Mouse (Mus musculus): ENCODE results near the gene Leo1. TPM values are rescaled to one million over a fixed set of nuclear protein-coding genes. Genes with fewer than 3 reads are reported as not detected.

Leo1 gene
- polyA plus RNA-seq, 1 experiment: 25.4 TPM

DNA sequence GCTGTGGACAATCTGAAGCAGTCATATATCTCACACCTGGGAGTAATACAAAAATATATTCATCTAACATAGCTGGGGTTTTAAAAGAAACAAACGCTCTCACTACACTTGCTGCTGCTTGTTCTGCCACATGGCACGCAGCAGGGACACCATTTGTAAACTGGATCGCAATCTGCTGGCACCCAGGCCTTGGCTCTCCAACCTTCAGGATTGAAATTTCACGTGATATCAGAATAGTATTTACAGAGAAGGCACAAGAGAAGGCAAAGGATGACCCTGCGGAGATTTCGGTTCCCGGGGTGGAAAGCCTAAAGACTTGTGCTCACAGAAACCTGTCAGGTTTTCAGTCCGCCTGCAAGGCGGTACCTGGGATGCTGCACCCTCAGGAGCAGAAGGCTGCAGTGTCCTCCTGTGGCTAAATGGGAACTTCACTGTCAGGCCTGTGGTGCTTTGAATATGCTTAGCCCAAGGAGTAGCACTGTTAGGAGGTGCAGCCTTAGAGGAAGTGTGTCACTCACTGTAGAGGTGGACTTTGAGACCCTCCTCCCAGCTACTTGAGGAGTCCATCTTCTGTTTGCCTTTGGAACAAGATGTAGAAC, 53.2 kb downstream of the Leo1 start:
- H3ac ChIP-seq (ENCODE audit: control insufficient read depth, insufficient read length): no peak overlapping the region
- H3K79me2 ChIP-seq (ENCODE audit: control insufficient read depth, insufficient read depth): no peaks in the 10 kb centered on the region
- TF ChIP-seq TCF12 (IDR thresholded peaks at IDR 0.05; ENCODE audit: insufficient read depth, poor library complexity, severe bottlenecking): no peak
- TF ChIP-seq POLR2A (IDR thresholded peaks at IDR 0.05; ENCODE audit: insufficient read length, low read depth): no peak
- no peak overlapping the region for H3K4me3 ChIP-seq
- no peaks in the 10 kb centered on the region for H3K27me3 ChIP-seq (ENCODE audit: control insufficient read depth, insufficient read depth, insufficient read length)
- peaks cover 4% of the 10 kb centered on the region for H3K36me3 ChIP-seq (ENCODE audit: control insufficient read depth, insufficient read depth)
- H3K4me2 ChIP-seq (ENCODE audit: low read depth): no peak overlapping the region

DNA sequence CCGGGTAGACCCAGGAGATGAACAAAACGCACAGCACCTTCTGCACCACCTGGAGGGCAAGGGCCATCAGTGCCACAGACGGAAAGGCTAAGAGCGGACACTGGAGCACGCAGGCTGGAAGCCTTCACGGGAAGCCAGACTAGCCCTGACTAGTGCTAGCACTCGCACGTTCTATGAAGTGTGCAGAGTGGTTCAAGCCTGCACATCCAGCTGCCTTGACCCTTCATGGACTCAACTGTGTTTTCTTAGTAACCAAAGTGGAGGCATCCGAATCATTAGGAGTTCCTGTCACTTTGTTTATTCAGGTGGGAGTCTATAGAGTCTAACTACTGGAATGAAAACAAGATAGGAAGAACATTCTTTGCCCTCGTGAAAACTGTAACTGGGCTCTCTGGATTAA, 54.6 kb downstream of the Leo1 start:
- H3K36me3 ChIP-seq (ENCODE audit: control insufficient read depth, insufficient read depth): peaks cover 6% of the 10 kb centered on the region
- no peak overlapping the region for H3K4me2 ChIP-seq (ENCODE audit: low read depth)
- no peak overlapping the region for H3ac ChIP-seq (ENCODE audit: control insufficient read depth, insufficient read length)
- no peaks in the 10 kb centered on the region for H3K27me3 ChIP-seq (ENCODE audit: control insufficient read depth, insufficient read depth, insufficient read length)
- no peak overlapping the region for H3K4me3 ChIP-seq
- no peaks in the 10 kb centered on the region for H3K79me2 ChIP-seq (ENCODE audit: control insufficient read depth, insufficient read depth)
- TF ChIP-seq E2F4 (IDR thresholded peaks at IDR 0.05; ENCODE audit: insufficient read depth) (no peak), POLR2AphosphoS2 (IDR thresholded peaks at IDR 0.05; ENCODE audit: insufficient read length, low read depth) (peak; percentile 45), MYOG (IDR thresholded peaks at IDR 0.05; ENCODE audit: control insufficient read depth in 1 of 3, insufficient read depth in 1 of 3, insufficient read length in 2 of 3, low read depth in 2 of 3) (no peak)

DNA sequence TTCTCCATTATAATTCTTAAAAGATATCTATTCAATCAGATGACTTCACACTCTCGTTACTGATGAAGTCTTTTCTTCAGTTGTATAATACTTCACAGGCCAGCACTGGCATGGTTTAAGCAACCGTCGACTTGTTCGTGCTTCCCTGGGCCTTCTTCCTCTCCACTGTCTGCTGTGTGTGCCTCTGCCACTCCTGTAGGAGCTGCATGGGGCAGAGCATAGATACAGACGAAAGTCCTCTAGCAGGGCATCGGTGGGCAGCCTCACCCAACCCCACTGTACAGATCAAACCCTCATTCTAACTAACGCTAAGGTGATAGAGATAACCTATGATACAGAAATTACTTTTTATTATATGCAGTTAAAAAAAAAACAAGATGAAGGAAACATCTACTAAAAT, 57.2 kb downstream of the Leo1 start:
- no peak overlapping the region for H3K4me2 ChIP-seq (ENCODE audit: low read depth)
- no peak overlapping the region for H3ac ChIP-seq (ENCODE audit: control insufficient read depth, insufficient read length)
- H3K79me2 ChIP-seq (ENCODE audit: control insufficient read depth, insufficient read depth): no peaks in the 10 kb centered on the region
- H3K4me3 ChIP-seq: no peak overlapping the region
- H3K36me3 ChIP-seq (ENCODE audit: control insufficient read depth, insufficient read depth): peaks cover 9% of the 10 kb centered on the region
- TF ChIP-seq MAX (IDR thresholded peaks at IDR 0.05; ENCODE audit: low read depth) (no peak), E2F4 (IDR thresholded peaks at IDR 0.05; ENCODE audit: insufficient read depth) (no peak), TCF3 (IDR thresholded peaks at IDR 0.05; ENCODE audit: insufficient read length, low read depth) (no peak), USF1 (IDR thresholded peaks at IDR 0.05; ENCODE audit: low read depth) (no peak), MYOG (IDR thresholded peaks at IDR 0.05; ENCODE audit: control insufficient read depth in 1 of 3, insufficient read depth in 1 of 3, insufficient read length in 2 of 3, low read depth in 2 of 3) (no peak), SRF (IDR thresholded peaks at IDR 0.05; ENCODE audit: control insufficient read depth, insufficient read length, low read depth) (no peak), TCF12 (IDR thresholded peaks at IDR 0.05; ENCODE audit: insufficient read depth, poor library complexity, severe bottlenecking) (no peak), MYOD1 (IDR thresholded peaks at IDR 0.05; ENCODE audit: control insufficient read depth in 1 of 3, insufficient read length in 2 of 3, low read depth in 2 of 3) (no peak), POLR2A (IDR thresholded peaks at IDR 0.05; ENCODE audit: insufficient read length, low read depth) (no peak), CEBPB (IDR thresholded peaks at IDR 0.05; ENCODE audit: insufficient read depth, poor library complexity, severe bottlenecking) (no peak), POLR2AphosphoS2 (IDR thresholded peaks at IDR 0.05; ENCODE audit: insufficient read length, low read depth) (no peak), REST (IDR thresholded peaks at IDR 0.05; ENCODE audit: insufficient read depth, insufficient read length) (no peak)
- no peaks in the 10 kb centered on the region for H3K27me3 ChIP-seq (ENCODE audit: control insufficient read depth, insufficient read depth, insufficient read length)

DNA sequence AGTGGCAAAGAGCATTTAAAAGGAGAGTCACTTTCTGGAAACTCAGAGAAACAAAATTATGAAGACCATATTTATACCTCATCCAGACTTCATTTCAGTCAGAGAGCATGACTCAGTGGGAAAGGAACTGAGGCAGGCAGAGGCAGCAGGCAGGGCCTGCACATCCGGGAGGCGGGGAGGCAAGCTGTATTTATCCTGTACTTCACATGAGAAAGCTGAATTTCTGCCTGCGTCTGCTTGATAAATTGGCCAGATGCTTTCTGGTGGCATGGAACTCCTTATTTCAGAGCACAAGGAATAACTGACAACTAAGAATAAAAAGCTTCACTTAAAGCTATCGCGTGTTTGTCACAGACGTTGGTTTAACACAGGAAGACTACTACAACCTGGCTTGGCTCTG, 63.0 kb downstream of the Leo1 start:
- Histone ChIP-seq H3K36me3 (ENCODE audit: control insufficient read depth, insufficient read depth) (peaks cover 13% of the 10 kb centered on the region), H3ac (ENCODE audit: control insufficient read depth, insufficient read length) (no peak overlapping the region), H3K27me3 (ENCODE audit: control insufficient read depth, insufficient read depth, insufficient read length) (no peaks in the 10 kb centered on the region), H3K4me2 (ENCODE audit: low read depth) (no peak overlapping the region), H3K4me3 (no peak overlapping the region), H3K79me2 (ENCODE audit: control insufficient read depth, insufficient read depth) (no peaks in the 10 kb centered on the region)
- TF ChIP-seq MYOD1 (IDR thresholded peaks at IDR 0.05; ENCODE audit: control insufficient read depth in 1 of 3, insufficient read length in 2 of 3, low read depth in 2 of 3) (no peak), SRF (IDR thresholded peaks at IDR 0.05; ENCODE audit: control insufficient read depth, insufficient read length, low read depth) (no peak)

DNA sequence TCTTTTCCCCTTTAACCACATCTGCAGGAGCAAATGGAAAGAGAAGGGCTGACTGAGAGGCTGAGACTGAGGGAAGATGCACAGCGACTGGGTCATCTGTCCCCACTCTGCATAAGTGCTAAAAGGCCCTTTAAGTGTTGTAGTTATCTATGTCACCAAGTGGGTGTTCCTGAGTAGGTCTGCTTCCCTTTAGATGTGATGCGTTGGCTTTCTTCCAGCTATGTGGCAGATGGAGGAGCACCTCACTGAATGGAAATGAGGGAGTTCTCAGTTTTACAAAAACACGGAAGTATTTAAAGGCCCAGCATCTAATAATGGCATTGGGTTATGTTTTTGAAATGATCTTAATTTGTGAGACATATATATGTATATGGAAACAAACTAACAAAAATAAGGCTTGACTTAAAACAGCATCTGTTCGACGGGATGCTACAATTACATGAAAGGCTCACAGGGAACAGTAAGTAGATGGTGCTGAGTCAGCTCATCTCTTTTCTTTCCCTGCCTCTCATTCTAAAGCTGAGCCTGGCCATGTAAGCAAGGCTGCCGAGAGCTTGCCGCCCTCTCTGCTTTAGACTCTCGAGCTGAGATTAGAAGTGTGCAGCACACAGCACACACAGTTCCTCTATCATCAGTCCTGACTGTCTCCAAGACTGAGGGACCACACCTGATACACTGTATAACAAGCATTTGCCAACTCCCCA, 70.1 kb downstream of the Leo1 start:
- Histone ChIP-seq H3ac (ENCODE audit: control insufficient read depth, insufficient read length) (no peak overlapping the region), H3K36me3 (ENCODE audit: control insufficient read depth, insufficient read depth) (peaks cover 34% of the 10 kb centered on the region), H3K79me2 (ENCODE audit: control insufficient read depth, insufficient read depth) (no peaks in the 10 kb centered on the region), H3K4me3 (no peak overlapping the region), H3K4me2 (ENCODE audit: low read depth) (no peak overlapping the region), H3K27me3 (ENCODE audit: control insufficient read depth, insufficient read depth, insufficient read length) (no peaks in the 10 kb centered on the region)
- TF ChIP-seq MYOD1 (IDR thresholded peaks at IDR 0.05; ENCODE audit: control insufficient read depth in 1 of 3, insufficient read length in 2 of 3, low read depth in 2 of 3) (no peak), CEBPB (IDR thresholded peaks at IDR 0.05; ENCODE audit: insufficient read depth, poor library complexity, severe bottlenecking) (no peak)

Measured in myocyte (in vitro differentiated cells).